Mouse (Mus musculus) ES-E14 (cell line): ENCODE results near the gene Foxa2.

Source experiments
- CHD2 ChIP-seq: IDR thresholded peaks from 2 replicates; pipeline ENCODE4 v1.6.1; 2014; ENCODE audit warnings: mild to moderate bottlenecking, low read depth, low read length, inconsistent platforms
- HCFC1 ChIP-seq: IDR thresholded peaks from 2 replicates; pipeline ENCODE4 v1.6.1; 2012; ENCODE audit warnings: low read length, inconsistent platforms, borderline replicate concordance; ENCODE audit not compliant: insufficient read depth
- MAFK ChIP-seq: IDR thresholded peaks from 2 replicates; pipeline ENCODE4 v1.6.1; 2014; ENCODE audit warnings: mild to moderate bottlenecking, low read depth, low read length, inconsistent platforms; ENCODE audit not compliant: insufficient read depth
- ZC3H11A ChIP-seq: IDR thresholded peaks from 2 replicates; pipeline ENCODE4 v1.6.1; 2012; ENCODE audit warnings: low read depth, mild to moderate bottlenecking, inconsistent platforms, low read length, borderline replicate concordance
- ZNF384 ChIP-seq: IDR thresholded peaks from 2 replicates; pipeline ENCODE4 v1.6.1; 2012; ENCODE audit warnings: low read depth, low read length, inconsistent platforms

GRCm38 (mm10) chr2:148047611-148048010, 842 bp upstream of the Foxa2 start:
- TF ChIP-seq CHD2: no peak
- TF ChIP-seq MAFK: no peak
- no peak for TF ChIP-seq ZC3H11A
- no peak for TF ChIP-seq ZNF384
- no peak for TF ChIP-seq HCFC1
